Mouse (Mus musculus): Measurements from ENCODE around the gene Pknox1.

Pknox1 gene

GRCm38 (mm10) chr17:31564015-31564857, at the start of gene Pknox1:
Pknox1 (plus strand) TSS chr17:31564734.
- POLR2A ChIA-PET = interaction anchor here (0.5 to 9.5 kb wide), 88 partner anchors 8 to 758 kb away, joined by 3 to 182 read pairs (median 4); partner anchors contain the start of genes Cbs (in 3 of the 4), Ndufv3 (in 2 of the 4), Wdr4 (in 2 of the 4) and Abcg1 (in 1 of the 4)
- CTCF ChIA-PET = interaction anchor here in 3 of 4 experiments (0.5 to 1.7 kb wide), 11 partner anchors 9 to 902 kb away, joined by 3 to 10 read pairs (median 3); no protein-coding TSS in a partner anchor

- CTCF ChIA-PET = interaction anchor here (0.5 to 1.8 kb wide), 25 partner anchors 8 to 1181 kb away, joined by 3 to 12 read pairs (median 3); no protein-coding TSS in a partner anchor
- POLR2A ChIA-PET = interaction anchor here (0.6 to 3.0 kb wide), 33 partner anchors 8 to 981 kb away, joined by 3 to 19 read pairs (median 4); partner anchors contain the start of genes Cbs (in 2 of the 4) and Pknox1 (in 2 of the 4)
Observed at GRCm38 (mm10) chr17:31519344-31519945, 45.1 kb upstream of the Pknox1 start.

GRCm38 (mm10) chr17:31519946-31520838, 44.3 kb upstream of the Pknox1 start, which contains the start of the genes Wdr4 and Ndufv3:
Wdr4 (minus strand) TSS chr17:31519980.
Ndufv3 (plus strand) TSS chr17:31520115.
- POLR2A ChIA-PET = interaction anchor here (0.6 to 3.0 kb wide), 31 partner anchors 8 to 982 kb away, joined by 3 to 19 read pairs (median 4); partner anchors contain the start of genes Pknox1 (in 2 of the 4) and Cbs (in 1 of the 4)
- CTCF ChIA-PET = interaction anchor here (0.5 to 1.8 kb wide), 23 partner anchors 7 to 1180 kb away, joined by 3 to 12 read pairs (median 3); no protein-coding TSS in a partner anchor

DNA sequence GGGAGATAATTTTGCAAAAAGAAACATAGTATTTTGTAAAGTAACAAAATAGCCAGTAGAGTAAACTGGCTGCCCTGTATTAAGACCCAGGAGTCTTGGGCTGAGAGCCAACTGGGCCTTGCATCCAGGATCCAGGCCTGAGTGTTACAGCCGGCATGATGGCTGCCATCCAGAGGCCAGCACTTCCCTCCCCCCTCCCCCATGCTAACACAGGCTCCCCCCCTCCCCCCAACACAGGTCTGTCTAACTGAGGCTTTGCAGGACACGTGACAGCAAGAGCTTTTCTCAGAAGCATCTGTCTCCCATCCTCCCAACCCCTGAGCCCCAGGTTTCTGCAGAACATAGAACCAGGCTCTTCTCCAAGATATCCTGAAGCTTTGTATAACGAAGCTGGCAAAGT, 43.6 kb upstream of the Pknox1 start:
- POLR2A ChIA-PET = interaction anchor here in 3 of 4 experiments (0.6 to 3.5 kb wide), 24 partner anchors 8 to 369 kb away, joined by 3 to 19 read pairs (median 3); partner anchors contain the start of gene Pknox1 (in 2 of the 3)
- CTCF ChIA-PET = interaction anchor here in 2 of 4 experiments (0.6 kb wide), 3 partner anchors 54 to 125 kb away, joined by 3 read pairs; no protein-coding TSS in a partner anchor

DNA sequence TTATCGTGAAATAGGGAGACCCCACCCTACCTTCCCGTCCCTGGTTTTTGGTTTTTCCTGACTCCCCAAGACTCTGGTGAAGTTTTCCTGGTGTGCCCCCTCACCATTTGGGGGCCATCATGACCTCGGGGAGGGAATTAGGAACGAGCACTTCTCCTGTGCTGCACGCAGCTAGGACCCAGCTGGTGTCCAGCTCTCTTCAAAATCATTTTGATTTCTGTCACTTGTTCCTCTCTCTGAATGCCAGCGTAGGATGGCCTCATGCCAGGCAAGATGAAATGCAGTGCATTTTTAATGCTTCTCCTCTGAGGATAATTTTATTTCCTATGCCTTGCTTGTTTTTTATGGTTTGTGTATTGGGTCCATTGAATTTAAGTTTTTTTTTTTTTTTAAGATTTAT, 42.6 kb upstream of the Pknox1 start:
- ChIA-PET POLR2A (interaction anchor here (0.7 to 3.5 kb wide), 20 partner anchors 9 to 314 kb away, joined by 3 to 12 read pairs (median 3); partner anchors contain the start of gene Pknox1 (in 3 of the 4)), CTCF (interaction anchor here in 3 of 4 experiments (0.6 to 0.7 kb wide), 3 partner anchors 13 to 63 kb away, joined by 3 to 6 read pairs (median 5); no protein-coding TSS in a partner anchor)

- CTCF ChIA-PET = interaction anchor here (0.5 to 1.2 kb wide), 12 partner anchors 13 to 237 kb away, joined by 3 to 9 read pairs (median 3); partner anchors contain the start of gene Cryaa (in 1 of the 4)
- POLR2A ChIA-PET = interaction anchor here in 3 of 4 experiments (0.7 to 4.1 kb wide), 30 partner anchors 8 to 452 kb away, joined by 3 to 28 read pairs (median 4); partner anchors contain the start of gene Pknox1 (in 3 of the 3)
Observed at GRCm38 (mm10) chr17:31525114-31525513, 39.4 kb upstream of the Pknox1 start.

DNA sequence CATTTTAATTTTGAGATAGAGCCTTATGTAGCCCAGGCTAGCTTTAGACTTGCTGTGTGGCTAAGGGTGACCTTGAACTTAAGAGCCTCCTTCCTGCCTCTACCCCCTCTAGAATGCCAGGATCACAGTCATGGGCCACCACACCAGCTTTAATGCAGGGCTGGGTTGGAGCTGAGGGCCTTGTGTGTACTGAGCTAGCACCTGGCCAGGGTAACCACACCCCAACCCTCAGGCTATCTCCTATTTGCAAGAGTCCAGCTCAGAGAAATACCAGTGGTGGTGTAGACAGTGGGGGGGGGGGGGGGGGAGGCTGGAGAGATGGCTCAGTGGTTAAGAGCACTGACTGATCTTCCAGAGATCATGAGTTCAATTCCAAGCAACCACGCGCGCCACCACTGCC, 38.7 kb upstream of the Pknox1 start:
- ChIA-PET CTCF (interaction anchor here (0.6 to 1.2 kb wide), 16 partner anchors 14 to 492 kb away, joined by 3 to 9 read pairs (median 3); partner anchors contain the start of gene Cryaa (in 1 of the 4)), POLR2A (interaction anchor here (0.6 to 4.1 kb wide), 40 partner anchors 9 to 845 kb away, joined by 3 to 28 read pairs (median 4); partner anchors contain the start of gene Pknox1 (in 3 of the 4))

DNA sequence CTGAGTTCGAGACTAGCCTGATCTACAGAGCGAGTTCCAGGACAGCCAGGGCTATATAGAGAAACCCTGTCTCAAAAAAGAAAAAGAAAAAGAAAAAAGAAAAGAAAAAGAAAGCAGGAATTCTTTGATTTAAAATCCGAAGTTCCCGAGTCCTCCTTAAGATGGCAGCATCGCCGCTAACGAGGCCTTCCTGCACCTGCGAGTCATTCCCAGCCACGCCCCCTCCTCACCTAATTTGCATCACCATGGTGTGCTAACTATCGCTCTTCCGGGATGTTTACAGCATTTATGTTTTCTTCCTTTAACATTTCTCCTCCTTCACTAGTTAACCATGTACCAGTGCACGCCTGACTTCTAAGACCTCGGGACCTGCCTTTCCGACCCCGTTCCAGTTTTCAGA, 35.2 kb upstream of the Pknox1 start:
- ChIA-PET CTCF (interaction anchor here in 2 of 4 experiments (0.6 to 1.6 kb wide), 5 partner anchors 10 to 517 kb away, joined by 3 to 6 read pairs (median 3); partner anchors contain the start of gene Wdr4 (in 1 of the 2)), POLR2A (interaction anchor here in 2 of 4 experiments (0.7 to 4.8 kb wide), 17 partner anchors 8 to 126 kb away, joined by 3 to 34 read pairs (median 4); partner anchors contain the start of genes Pknox1 (in 2 of the 2), Ndufv3 (in 1 of the 2) and Wdr4 (in 1 of the 2))

GRCm38 (mm10) chr17:31531441-31532158, 32.9 kb upstream of the Pknox1 start:
- ChIA-PET POLR2A (interaction anchor here (0.6 to 4.8 kb wide), 32 partner anchors 8 to 177 kb away, joined by 3 to 34 read pairs (median 6); partner anchors contain the start of genes Wdr4 (in 3 of the 4), Cbs (in 2 of the 4), Ndufv3 (in 2 of the 4) and Pknox1 (in 2 of the 4)), CTCF (interaction anchor here in 1 of 4 experiments (1.2 kb wide), 1 partner anchor 49 kb away, joined by 3 read pairs; no protein-coding TSS in a partner anchor)

DNA sequence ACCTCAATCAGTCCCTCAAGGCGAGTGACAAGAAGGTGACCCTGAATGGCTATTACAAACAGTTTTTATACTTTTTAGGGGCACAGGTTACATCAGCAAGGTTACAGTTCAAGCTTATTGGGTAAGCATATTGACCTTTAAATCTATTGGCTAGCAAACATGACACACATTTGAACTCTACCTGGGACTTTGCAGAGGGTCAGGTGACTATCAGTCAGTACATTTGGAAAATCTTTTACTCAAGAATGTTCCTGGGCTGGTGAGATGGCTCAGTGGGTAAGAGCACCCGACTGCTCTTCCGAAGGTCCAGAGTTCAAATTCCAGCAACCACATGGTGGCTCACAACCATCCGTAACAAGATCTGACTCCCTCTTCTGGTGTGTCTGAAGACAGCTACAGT, 32.2 kb upstream of the Pknox1 start:
- POLR2A ChIA-PET = interaction anchor here (0.6 to 4.8 kb wide), 30 partner anchors 9 to 177 kb away, joined by 3 to 34 read pairs (median 6); partner anchors contain the start of genes Pknox1 (in 2 of the 4), Cbs (in 1 of the 4), Ndufv3 (in 1 of the 4) and Wdr4 (in 1 of the 4)
- CTCF ChIA-PET = interaction anchor here in 1 of 4 experiments (1.2 kb wide), 1 partner anchor 48 kb away, joined by 3 read pairs; no protein-coding TSS in a partner anchor

DNA sequence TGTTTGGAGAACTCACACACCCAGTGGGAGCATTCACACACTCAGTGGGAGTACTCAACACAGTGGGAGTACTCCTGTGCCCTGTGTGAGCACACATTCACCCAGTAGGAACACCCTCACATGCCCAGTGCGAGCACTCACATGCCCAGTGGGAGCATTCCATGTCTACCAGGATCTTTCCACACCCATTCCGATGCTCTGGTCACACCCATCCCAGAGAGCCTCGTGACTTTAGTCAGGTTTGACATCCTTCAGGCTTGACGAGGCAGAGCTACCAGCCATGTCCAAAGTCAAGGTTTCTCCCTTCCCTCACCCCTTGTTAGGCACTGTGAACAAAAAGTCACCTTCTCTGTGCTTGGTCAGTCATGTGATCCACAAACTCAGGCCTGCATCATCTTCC, 29.2 kb upstream of the Pknox1 start:
- ChIA-PET POLR2A (interaction anchor here (0.6 to 2.5 kb wide), 25 partner anchors 8 to 149 kb away, joined by 3 to 19 read pairs (median 4); partner anchors contain the start of genes Cbs (in 2 of the 4), Pknox1 (in 2 of the 4), Ndufv3 (in 1 of the 4) and Pde9a (in 1 of the 4)), CTCF (interaction anchor here in 2 of 4 experiments (0.6 to 1.0 kb wide), 3 partner anchors 14 to 209 kb away, joined by 3 read pairs; no protein-coding TSS in a partner anchor)

DNA sequence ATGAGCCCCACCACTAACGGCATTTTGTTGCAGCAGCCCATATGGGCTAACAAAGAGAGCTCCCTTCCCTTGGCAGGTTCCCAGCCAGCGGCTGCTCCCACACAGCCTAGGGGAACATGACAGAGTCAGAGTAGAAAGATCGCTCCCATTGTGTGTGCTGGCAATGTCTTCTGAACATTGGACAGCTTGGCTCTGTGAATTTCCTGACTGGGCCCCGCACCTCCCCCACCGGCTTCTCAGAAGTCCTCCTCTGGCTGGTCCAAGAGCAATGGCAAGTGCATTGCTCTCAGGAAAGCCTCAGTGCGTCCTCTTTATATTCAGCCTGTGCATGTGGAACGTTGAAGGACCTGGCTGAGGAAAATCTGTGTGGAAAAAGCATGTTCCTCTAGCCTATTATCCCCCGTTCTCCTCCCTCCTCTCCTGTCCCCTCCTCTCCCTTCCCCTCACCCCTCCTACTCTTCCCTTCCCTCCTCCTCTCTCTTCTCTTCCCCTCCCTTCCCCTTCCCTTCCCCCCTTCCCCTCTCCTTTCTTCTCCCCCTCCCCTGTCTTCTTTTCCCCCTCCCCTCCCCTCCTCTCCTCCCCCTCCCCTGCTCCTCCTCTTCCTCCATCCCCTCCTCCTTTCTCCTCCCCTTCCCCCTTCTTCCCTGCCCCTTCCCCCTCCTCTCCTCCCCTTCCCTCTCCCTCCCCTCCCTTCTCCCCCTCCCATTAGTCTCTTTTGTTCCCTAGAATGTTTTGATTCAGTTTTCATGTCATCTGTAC, 28.5 kb upstream of the Pknox1 start:
- POLR2A ChIA-PET = interaction anchor here in 3 of 4 experiments (0.6 to 2.5 kb wide), 22 partner anchors 9 to 150 kb away, joined by 3 to 19 read pairs (median 5); partner anchors contain the start of genes Cbs (in 2 of the 3), Pknox1 (in 2 of the 3), Ndufv3 (in 1 of the 3) and Pde9a (in 1 of the 3)
- CTCF ChIA-PET = interaction anchor here in 3 of 4 experiments (0.5 to 1.0 kb wide), 3 partner anchors 14 to 192 kb away, joined by 3 to 4 read pairs (median 3); no protein-coding TSS in a partner anchor

DNA sequence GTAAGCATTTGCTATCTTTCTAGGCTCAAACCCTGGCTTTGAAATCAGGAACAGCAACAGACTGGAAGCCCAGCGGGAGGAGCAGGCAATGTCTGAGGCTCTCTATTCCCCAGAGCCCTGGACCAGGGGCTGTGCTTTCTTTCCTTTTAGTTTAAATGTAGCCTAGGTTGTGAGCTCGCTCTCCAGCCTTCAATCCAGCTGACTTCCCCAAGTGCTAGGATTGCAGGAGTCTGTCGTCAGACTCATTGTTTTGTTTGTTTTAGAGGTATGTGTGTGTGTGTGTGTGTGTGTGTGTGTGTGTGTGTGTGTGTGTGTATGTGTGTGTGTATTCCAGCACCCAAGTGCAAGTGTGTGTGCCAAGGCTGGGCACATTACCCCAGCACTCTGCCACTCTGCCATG, 24.4 kb upstream of the Pknox1 start:
- CTCF ChIA-PET = interaction anchor here in 2 of 4 experiments (0.5 to 0.7 kb wide), 4 partner anchors 9 to 487 kb away, joined by 4 to 8 read pairs (median 6); no protein-coding TSS in a partner anchor
- POLR2A ChIA-PET = interaction anchor here in 3 of 4 experiments (0.6 to 2.1 kb wide), 12 partner anchors 9 to 172 kb away, joined by 3 to 7 read pairs (median 4); partner anchors contain the start of gene Pknox1 (in 2 of the 3)

DNA sequence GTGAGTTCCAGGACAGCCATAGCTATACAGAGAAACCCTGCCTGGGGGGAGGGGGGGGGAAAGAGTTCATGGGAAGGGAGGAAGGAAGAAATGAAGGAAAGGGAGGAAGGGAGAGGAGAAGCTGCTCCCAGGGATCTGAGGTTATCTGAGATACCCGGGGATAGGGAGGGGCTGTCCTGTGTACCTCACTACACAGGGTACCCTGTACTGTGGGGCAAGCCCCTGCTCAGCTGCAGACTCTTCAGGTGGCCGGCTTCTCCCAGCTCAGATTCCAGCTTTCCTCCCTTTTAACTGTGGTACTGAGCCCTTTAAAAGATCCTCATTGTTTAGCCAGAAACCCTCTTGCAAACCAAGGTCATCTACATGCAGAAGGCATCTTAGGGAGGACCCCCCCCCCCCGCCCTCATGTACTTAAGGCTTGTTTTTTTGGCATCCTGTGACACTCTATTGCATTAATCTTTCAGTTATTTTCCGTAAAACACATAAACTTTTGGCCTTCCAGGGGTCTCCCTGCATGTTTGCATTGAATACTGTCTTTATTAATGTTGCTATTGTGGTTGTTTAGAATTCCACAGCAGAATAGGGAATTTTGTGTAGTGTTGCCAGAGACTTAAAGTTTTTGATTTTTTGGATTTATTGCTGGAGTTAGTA, 23.6 kb upstream of the Pknox1 start:
- POLR2A ChIA-PET = interaction anchor here in 2 of 4 experiments (0.6 to 2.1 kb wide), 11 partner anchors 8 to 172 kb away, joined by 3 to 7 read pairs (median 4); partner anchors contain the start of gene Pknox1 (in 1 of the 2)

More for the DNA sequence above, 23.6 kb upstream of the Pknox1 start:
- CTCF ChIA-PET = interaction anchor here in 2 of 4 experiments (0.5 to 0.7 kb wide), 4 partner anchors 10 to 286 kb away, joined by 3 to 8 read pairs (median 4); no protein-coding TSS in a partner anchor

Data from embryonic stem cell, embryonic (primary cell).